Mouse (Mus musculus) forebrain, embryonic 14.5 days (tissue): Measurements from ENCODE around the gene Adi1. TPM values are rescaled to one million over a fixed set of nuclear protein-coding genes. Genes with fewer than 3 reads are reported as not detected.

Experiments used
- ATAC-seq: fragments of 200-750 bp; cut with Nextera tagmentation; 2 replicates; pipeline ENCODE4 v1.8.0; 2017; ENCODE audit warnings: mild to moderate bottlenecking, moderate library complexity
- DNase-seq: peaks from one replicate; pipeline ENCODE4 v3.0.0-alpha.2; 2015; ENCODE audit warnings: low spot score
- H3K27ac ChIP-seq: fragments of 300-500 bp; sonication (generic); 2 replicates; pipeline ENCODE4 v1.5.1; 2014; ENCODE audit warnings: low read depth, mild to moderate bottlenecking, control low read depth, low read length, moderate library complexity
- H3K27me3 ChIP-seq: fragments of 300-500 bp; sonication (generic); replicated peaks from 2 replicates; pipeline ENCODE4 v1.6.1; 2014; ENCODE audit warnings: low read length, control low read depth, mixed read lengths; ENCODE audit not compliant: control insufficient read depth, insufficient read depth
- H3K36me3 ChIP-seq: fragments of 300-500 bp; sonication (generic); 2 replicates; pipeline ENCODE4 v1.6.1; 2014; ENCODE audit warnings: low read length, control low read depth; ENCODE audit not compliant: control insufficient read depth, insufficient read depth
- H3K4me1 ChIP-seq: fragments of 300-500 bp; sonication (generic); 2 replicates; pipeline ENCODE4 v1.6.1; 2014; ENCODE audit warnings: antibody characterized with exemption, low read length, control low read depth; ENCODE audit not compliant: control insufficient read depth, insufficient read depth
- H3K4me2 ChIP-seq: fragments of 300-500 bp; sonication (generic); 2 replicates; pipeline ENCODE4 v1.6.1; 2014; ENCODE audit warnings: mild to moderate bottlenecking, control low read depth, low read length
- H3K4me3 ChIP-seq: fragments of 300-500 bp; sonication (generic); 2 replicates; pipeline ENCODE4 v1.5.1; 2014; ENCODE audit warnings: low read depth, low read length, control low read depth
- H3K9ac ChIP-seq: fragments of 300-500 bp; sonication (generic); 2 replicates; pipeline ENCODE4 v1.6.1; 2014; ENCODE audit warnings: mild to moderate bottlenecking, low read length, control low read depth, moderate library complexity
- H3K9me3 ChIP-seq: fragments of 300-500 bp; sonication (generic); replicated peaks from 2 replicates; pipeline ENCODE4 v1.6.1; 2016; ENCODE audit warnings: low read length, control low read depth, mixed read lengths; ENCODE audit not compliant: control insufficient read depth
- WGBS: fragments of 180-500 bp; shearing (Covaris S2); extraction: QIAGEN DNeasy Blood & Tissue Kit; methylation state at CpG from one replicate; pipeline ENCODE4 v1.1.7; 2014; 5-methylcytosine and 5-hydroxymethylcytosine counted together
- polyA plus RNA-seq: library from polyadenylated mRNA; unstranded; fragments of >200 nt; fragmentation: Nextera tagmentation; extraction: Ambion mirVana; gene quantifications from 2 replicates; pipeline ENCODE4 v1.2.1, GENCODE M21; 2014

The Adi1 gene
- polyA plus RNA-seq, 1 experiment from 2014 or later: 44.8 TPM

DNA sequence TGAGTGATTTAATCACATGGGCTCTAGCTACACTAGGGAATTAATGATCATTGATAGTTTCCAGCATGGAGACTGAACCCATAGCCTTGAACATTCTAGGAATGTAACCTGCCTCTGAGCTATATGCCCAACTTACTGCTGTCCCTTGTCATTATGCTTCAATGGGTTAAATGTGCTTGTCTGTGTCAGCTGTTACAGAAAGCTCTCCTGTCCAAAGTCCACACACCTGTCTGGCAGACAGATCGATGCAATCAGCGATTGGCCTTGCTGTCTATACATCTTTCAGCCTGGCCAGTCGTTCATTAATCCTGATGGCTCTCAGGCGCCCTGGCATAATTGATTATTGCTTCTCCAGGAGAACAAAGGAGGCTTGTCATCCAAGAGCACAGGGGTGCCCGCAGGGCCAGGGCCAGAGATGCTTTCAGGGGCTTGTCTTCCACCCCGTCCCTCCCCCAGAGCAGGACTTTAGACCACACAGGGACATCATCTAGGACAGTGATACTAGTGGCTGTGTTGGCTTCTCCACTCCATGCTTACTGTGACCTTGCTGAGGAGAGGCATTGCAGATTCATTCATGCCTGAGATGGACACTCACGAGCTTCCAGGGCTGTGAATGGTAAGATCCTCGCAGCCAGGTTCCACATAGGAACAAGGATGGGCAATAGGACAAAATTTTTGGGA, 11.3 kb downstream of the Adi1 start:
- Histone ChIP-seq H3K27me3 (no peaks in the 10 kb centered on the region), H3K4me2 (no peak overlapping the region), H3K4me3 (no peak overlapping the region), H3K9me3 (no peaks in the 10 kb centered on the region), H3K9ac (no peak overlapping the region), H3K36me3 (peaks cover 21% of the 10 kb centered on the region), H3K27ac (no peak overlapping the region), H3K4me1 (no peaks in the 10 kb centered on the region)
- 64% methylated on average over 8 of the region's 8 CpGs for WGBS
- ATAC-seq: no peak
- no peak for DNase-seq

- ATAC-seq (no peak), DNase-seq (no peak)
- 68% methylated on average over 6 of the region's 6 CpGs for WGBS
- H3K36me3 ChIP-seq: peaks cover 37% of the 10 kb centered on the region
- H3K27me3 ChIP-seq: no peaks in the 10 kb centered on the region
- H3K27ac ChIP-seq: no peak overlapping the region
- H3K4me2 ChIP-seq: no peak overlapping the region
- no peak overlapping the region for H3K9ac ChIP-seq
- H3K9me3 ChIP-seq: no peaks in the 10 kb centered on the region
- H3K4me3 ChIP-seq: no peak overlapping the region
- no peaks in the 10 kb centered on the region for H3K4me1 ChIP-seq
Observed at GRCm38 (mm10) chr12:28688996-28689395, 14.0 kb downstream of the Adi1 start.

DNA sequence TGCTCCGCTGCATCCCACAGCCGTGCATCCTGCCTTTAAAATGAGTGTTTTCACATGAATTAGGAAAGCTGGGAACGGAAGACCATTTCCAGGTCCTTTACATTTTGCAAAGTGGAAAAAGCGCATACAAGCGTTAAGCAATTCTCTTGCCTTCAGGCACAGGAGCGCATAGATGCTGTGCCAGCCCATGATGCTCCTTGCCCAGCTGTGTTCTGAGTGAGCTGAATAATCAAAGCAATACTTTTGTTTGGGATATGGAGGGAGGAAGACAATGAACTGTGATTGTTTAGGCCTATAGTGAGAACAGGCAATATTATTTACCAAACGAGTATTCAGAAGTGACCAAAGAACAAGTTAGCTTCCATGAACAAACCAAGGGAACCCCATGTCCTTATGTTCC, 15.7 kb downstream of the Adi1 start:
- WGBS: 92% methylated on average over 7 of the region's 7 CpGs
- peaks cover 48% of the 10 kb centered on the region for H3K36me3 ChIP-seq
- no peak for ATAC-seq
- no peak overlapping the region for H3K4me3 ChIP-seq
- H3K4me1 ChIP-seq: no peaks in the 10 kb centered on the region
- H3K27me3 ChIP-seq: no peaks in the 10 kb centered on the region
- DNase-seq: no peak
- H3K4me2 ChIP-seq: no peak overlapping the region
- H3K9ac ChIP-seq: no peak overlapping the region
- no peaks in the 10 kb centered on the region for H3K9me3 ChIP-seq
- H3K27ac ChIP-seq: no peak overlapping the region

- ATAC-seq (no peak), DNase-seq (no peak)
- Histone ChIP-seq H3K4me3 (no peak overlapping the region), H3K9me3 (no peaks in the 10 kb centered on the region), H3K4me2 (no peak overlapping the region), H3K4me1 (0 out of 2 replicates have a peak, but pooled peaks cover 2% of the 10 kb centered on the region), H3K36me3 (peaks cover 55% of the 10 kb centered on the region), H3K9ac (no peak overlapping the region), H3K27me3 (no peaks in the 10 kb centered on the region), H3K27ac (no peak overlapping the region)
- WGBS: 89% methylated on average over 3 of the region's 3 CpGs
Observed at GRCm38 (mm10) chr12:28693738-28694137, 18.7 kb downstream of the Adi1 start.

DNA sequence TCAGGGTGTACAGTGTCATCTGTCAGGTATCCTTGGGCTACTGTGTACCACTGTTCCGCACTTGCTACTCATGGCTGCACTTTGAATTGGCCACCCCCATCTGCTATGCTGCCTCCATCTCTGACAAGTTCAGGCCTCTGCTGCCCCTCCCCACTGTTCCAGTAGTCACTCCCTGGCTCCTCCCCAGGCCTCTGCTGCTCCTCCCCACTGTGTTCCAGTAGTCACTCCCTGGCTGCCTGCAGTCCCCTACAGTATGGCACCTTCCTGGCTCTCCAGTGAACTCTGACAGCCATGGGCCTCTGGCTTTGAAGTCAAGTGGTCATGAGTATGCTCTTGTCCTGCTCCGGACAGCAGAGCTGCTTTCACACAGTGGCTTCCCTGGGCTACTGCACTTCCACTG, 19.2 kb downstream of the Adi1 start:
- Histone ChIP-seq H3K9ac (no peak overlapping the region), H3K36me3 (peaks cover 51% of the 10 kb centered on the region), H3K4me3 (no peak overlapping the region), H3K27me3 (no peaks in the 10 kb centered on the region), H3K27ac (no peak overlapping the region), H3K4me1 (0 out of 2 replicates have a peak, but pooled peaks cover 2% of the 10 kb centered on the region), H3K9me3 (no peaks in the 10 kb centered on the region), H3K4me2 (no peak overlapping the region)
- WGBS: 93% methylated on average over 2 of the region's 2 CpGs
- DNase-seq: no peak
- no peak for ATAC-seq

DNA sequence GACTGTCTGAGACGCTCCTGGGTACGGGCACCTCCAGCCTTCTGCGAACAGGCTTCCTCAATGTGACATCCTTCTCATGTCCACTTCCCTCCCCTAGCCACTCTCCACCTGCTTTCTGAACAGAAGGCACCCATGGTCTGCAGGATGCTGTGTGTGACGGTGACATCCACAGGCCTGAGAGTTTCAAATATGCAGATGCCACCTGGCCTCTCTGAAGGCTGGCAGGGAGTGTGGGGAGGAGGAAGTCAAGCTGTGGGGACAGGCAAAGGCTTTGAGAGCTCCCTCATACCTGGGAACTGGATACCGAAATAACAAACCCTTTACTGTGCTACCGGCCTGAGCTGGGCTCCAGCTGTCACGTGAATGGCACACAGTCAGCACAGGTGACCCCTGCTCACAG, 19.7 kb downstream of the Adi1 start:
- H3K27ac ChIP-seq: no peak overlapping the region
- no peak for DNase-seq
- no peaks in the 10 kb centered on the region for H3K27me3 ChIP-seq
- no peak overlapping the region for H3K9ac ChIP-seq
- H3K36me3 ChIP-seq: peaks cover 47% of the 10 kb centered on the region
- 0 out of 2 replicates have a peak, but pooled peaks cover 2% of the 10 kb centered on the region for H3K4me1 ChIP-seq
- no peaks in the 10 kb centered on the region for H3K9me3 ChIP-seq
- 93% methylated on average over 7 of the region's 7 CpGs for WGBS
- no peak for ATAC-seq
- no peak overlapping the region for H3K4me2 ChIP-seq
- no peak overlapping the region for H3K4me3 ChIP-seq

DNA sequence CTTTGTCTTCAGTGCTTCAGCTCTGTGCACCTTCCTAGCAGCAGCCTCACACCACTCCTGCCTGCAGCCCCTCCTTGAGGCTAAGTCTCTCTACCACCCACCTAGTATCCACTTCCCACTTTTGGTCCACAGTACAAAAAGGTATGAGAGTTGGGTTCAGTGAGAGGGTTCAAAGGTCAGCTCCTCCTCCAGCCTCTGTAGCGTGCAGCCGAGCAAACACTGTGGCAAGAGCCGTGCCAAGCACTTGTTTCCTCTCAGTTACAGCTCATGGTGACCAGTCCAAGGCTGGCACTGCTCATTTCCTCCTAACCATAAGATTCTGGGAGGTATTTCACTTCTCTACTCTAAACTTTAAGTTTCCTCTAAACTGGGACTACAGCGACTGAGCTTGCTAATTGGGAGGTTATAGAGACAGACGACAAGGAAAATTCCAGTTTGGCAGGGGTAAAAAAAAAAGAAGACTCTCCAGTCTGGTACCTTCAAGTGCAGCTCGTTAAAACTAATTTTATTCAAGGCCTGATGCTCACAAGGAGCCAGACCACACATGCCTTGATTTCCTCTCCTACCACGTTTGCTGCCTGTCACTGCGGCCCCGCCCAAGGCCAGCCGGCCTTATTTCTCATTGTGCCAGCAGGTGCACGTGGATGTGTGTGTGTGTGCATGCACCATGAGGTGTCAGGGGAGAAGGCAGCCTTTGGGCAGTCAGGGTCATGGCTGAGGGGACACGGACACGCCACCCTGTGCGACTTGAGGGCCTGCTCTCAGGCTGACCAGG, 23.0 kb downstream of the Adi1 start:
- ATAC-seq (no peak; the same call in 1 of the 2 replicates), DNase-seq (peak; percentile 59)
- peaks cover 24% of the 10 kb centered on the region for H3K36me3 ChIP-seq
- H3K4me2 ChIP-seq: no peak overlapping the region
- H3K27ac ChIP-seq: peak overlapping the region; percentile 54
- no peak overlapping the region for H3K9ac ChIP-seq
- H3K4me1 ChIP-seq: peaks cover 19% of the 10 kb centered on the region
- 52% methylated on average over 14 of the region's 14 CpGs for WGBS
- no peak overlapping the region for H3K4me3 ChIP-seq
- H3K9me3 ChIP-seq: no peaks in the 10 kb centered on the region
- H3K27me3 ChIP-seq: no peaks in the 10 kb centered on the region

GRCm38 (mm10) chr12:28699086-28699485, 24.1 kb downstream of the Adi1 start:
- peak overlapping the region; percentile 52; the same call in 1 of the 2 replicates for H3K27ac ChIP-seq
- peaks cover 17% of the 10 kb centered on the region for H3K36me3 ChIP-seq
- ATAC-seq (no peak), DNase-seq (no peak)
- H3K9ac ChIP-seq: peak overlapping the region; percentile 43; the same call in 1 of the 2 replicates
- no peaks in the 10 kb centered on the region for H3K9me3 ChIP-seq
- H3K4me1 ChIP-seq: peaks cover 19% of the 10 kb centered on the region
- H3K4me3 ChIP-seq: no peak overlapping the region
- no peaks in the 10 kb centered on the region for H3K27me3 ChIP-seq
- H3K4me2 ChIP-seq: no peak overlapping the region
- 73% methylated on average over 5 of the region's 5 CpGs for WGBS

- peak; percentile 89 for DNase-seq
- ATAC-seq: peak; percentile 58
- H3K9ac ChIP-seq: peak overlapping the region; percentile 51
Observed at GRCm38 (mm10) chr12:28699656-28700055, 24.6 kb downstream of the Adi1 start.

More at GRCm38 (mm10) chr12:28699656-28700055, 24.6 kb downstream of the Adi1 start:
- 7% methylated on average over 6 of the region's 6 CpGs for WGBS
- peak overlapping the region; percentile 91 for H3K27ac ChIP-seq
- H3K4me1 ChIP-seq: peaks cover 19% of the 10 kb centered on the region
- H3K9me3 ChIP-seq: no peaks in the 10 kb centered on the region
- H3K36me3 ChIP-seq: peaks cover 12% of the 10 kb centered on the region
- H3K4me3 ChIP-seq: no peak overlapping the region
- no peak overlapping the region for H3K4me2 ChIP-seq
- no peaks in the 10 kb centered on the region for H3K27me3 ChIP-seq
